Mouse (Mus musculus) 416B (cell line): ENCODE measurements around the gene Cebpe.

Source experiments
- DNase-seq: peaks from one replicate; pipeline ENCODE4 v3.0.0; 2011; ENCODE audit warnings: low read depth

Cebpe gene

GRCm38 (mm10) chr14:54712074-54712473 is at the start of gene Cebpe:
TSS of gene Cebpe (minus strand) at chr14:54712174.
- no peak for DNase-seq

GRCm38 (mm10) chr14:54756382-54756781 is 44.4 kb upstream of the Cebpe start:
- DNase-seq = no peak

GRCm38 (mm10) chr14:54754602-54755018 is 42.6 kb upstream of the Cebpe start:
- DNase-seq = peak; percentile 89

GRCm38 (mm10) chr14:54753986-54754601 is 42.1 kb upstream of the Cebpe start:
- no peak for DNase-seq

GRCm38 (mm10) chr14:54752938-54753337 is 41.0 kb upstream of the Cebpe start:
- DNase-seq = no peak

- peak; percentile 73 for DNase-seq
Observed at GRCm38 (mm10) chr14:54751768-54752167, 39.8 kb upstream of the Cebpe start.

- DNase-seq = peak; percentile 79
Observed at GRCm38 (mm10) chr14:54749238-54749637, 37.3 kb upstream of the Cebpe start.

GRCm38 (mm10) chr14:54747942-54748917 is 36.3 kb upstream of the Cebpe start:
- no peak for DNase-seq

GRCm38 (mm10) chr14:54746038-54746437 is 34.1 kb upstream of the Cebpe start:
- DNase-seq = no peak

- no peak for DNase-seq
Observed at GRCm38 (mm10) chr14:54744473-54744872, 32.5 kb upstream of the Cebpe start.

- peak; percentile 89 for DNase-seq
Observed at GRCm38 (mm10) chr14:54742375-54742774, 30.4 kb upstream of the Cebpe start.

- no peak for DNase-seq
Observed at GRCm38 (mm10) chr14:54741721-54742120, 29.7 kb upstream of the Cebpe start.

- no peak for DNase-seq
Observed at GRCm38 (mm10) chr14:54737634-54738033, 25.7 kb upstream of the Cebpe start.

- DNase-seq = no peak
Observed at GRCm38 (mm10) chr14:54736555-54737552, 24.9 kb upstream of the Cebpe start.

GRCm38 (mm10) chr14:54735221-54735620 is 23.2 kb upstream of the Cebpe start:
- DNase-seq = no peak

- no peak for DNase-seq
Observed at GRCm38 (mm10) chr14:54734004-54734403, 22.0 kb upstream of the Cebpe start.

GRCm38 (mm10) chr14:54732206-54732605 is 20.2 kb upstream of the Cebpe start:
- DNase-seq = no peak

- DNase-seq = no peak
Observed at GRCm38 (mm10) chr14:54730305-54730704, 18.3 kb upstream of the Cebpe start.

GRCm38 (mm10) chr14:54728823-54729653 is 17.1 kb upstream of the Cebpe start:
- DNase-seq = no peak

- DNase-seq = no peak
Observed at GRCm38 (mm10) chr14:54727565-54727964, 15.6 kb upstream of the Cebpe start.

- peak; percentile 84 for DNase-seq
Observed at GRCm38 (mm10) chr14:54724049-54724448, 12.1 kb upstream of the Cebpe start.
